Mouse (Mus musculus) B cell, adult (primary cell): Measurements from ENCODE around the gene 4933402E13Rik. TPM values are rescaled to one million over a fixed set of nuclear protein-coding genes. Genes with fewer than 3 reads are reported as not detected.

ENCODE experiments used
- total RNA-seq: library from RNA; stranded (reverse); gene quantifications from 4 replicates; pipeline ENCODE4 v1.2.4, GENCODE M21; 2023; ENCODE audit not compliant: inconsistent age

The 4933402E13Rik gene
- not detected in 4 replicates for total RNA-seq

GRCm38 (mm10) chrX:62283199-62283598 lies at the start of gene 4933402E13Rik:
Gene 4933402E13Rik (plus strand): TSS chrX:62283499.

Other genes starting within 250 kb of the 4933402E13Rik start
- not detected in 4 replicates for gene 4931400O07Rik, start 184.5 kb downstream of the 4933402E13Rik start, total RNA-seq